Mouse (Mus musculus) lung, adult 2 months (tissue): ENCODE measurements around the gene Sorl1.

Experiments
- CTCF ChIP-seq: fragments of 200-500 bp; IDR thresholded peaks from 2 replicates; pipeline ENCODE4 v1.5.1; 2011; ENCODE audit warnings: mild to moderate bottlenecking, low read length, control low read depth; ENCODE audit not compliant: insufficient read depth
- POLR2A ChIP-seq: fragments of 200-500 bp; IDR thresholded peaks from 2 replicates; pipeline ENCODE4 v1.6.1; 2011; ENCODE audit warnings: low read depth, mild to moderate bottlenecking, control low read depth, low read length, borderline replicate concordance; ENCODE audit errors: extremely low read depth

DNA sequence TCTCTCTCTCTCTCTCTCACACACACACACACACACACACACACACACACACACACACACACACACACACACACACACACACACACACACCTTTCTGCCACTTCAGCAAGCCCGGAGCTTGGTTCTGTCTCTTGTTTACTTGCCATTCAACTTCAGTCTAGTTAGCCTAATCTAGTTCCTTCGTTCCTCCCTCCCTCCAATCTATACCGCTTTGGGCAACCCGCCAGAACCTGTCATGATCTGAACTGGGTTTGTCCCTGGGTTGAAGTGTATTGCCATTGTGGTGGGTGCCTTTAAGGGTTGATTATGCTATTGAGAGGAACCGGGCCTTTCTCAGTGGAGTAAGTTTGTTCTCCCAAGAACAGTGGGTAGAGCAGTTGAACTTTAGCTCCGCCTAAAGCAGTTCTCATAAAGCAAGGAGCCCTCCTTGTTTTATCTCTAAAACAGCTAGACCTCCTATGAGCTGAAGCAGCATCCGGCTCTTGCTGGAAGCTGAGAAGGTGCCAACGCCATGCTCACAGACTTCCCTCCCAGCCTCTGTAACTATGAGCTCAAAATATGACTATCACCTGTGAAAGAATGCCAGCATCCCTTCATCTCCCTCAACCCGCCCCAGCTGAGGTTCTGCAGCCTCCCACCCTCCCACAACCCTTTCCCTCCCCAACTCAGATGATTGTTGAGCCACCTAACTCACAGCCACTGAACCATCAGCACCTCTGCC is 1.3 kb upstream of the Sorl1 start:
- no peak for TF ChIP-seq CTCF
- no peak for TF ChIP-seq POLR2A
